Mouse (Mus musculus) C2C12 (cell line): ENCODE measurements around the gene Cdk17.

Experiments
- MYOD1 ChIP-seq: IDR thresholded peaks from one replicate; pipeline ENCODE4 v1.6.1; 2011; ENCODE audit warnings: low read depth; ENCODE audit not compliant: control insufficient read depth, insufficient read length
- MYOG ChIP-seq: IDR thresholded peaks from one replicate; pipeline ENCODE4 v1.6.1; 2011; ENCODE audit not compliant: control insufficient read depth, insufficient read length; ENCODE audit errors: extremely low read depth
- USF1 ChIP-seq: IDR thresholded peaks from one replicate; pipeline ENCODE4 v1.6.1; 2011; ENCODE audit warnings: low read depth, mild to moderate bottlenecking, control low read depth, moderate library complexity

DNA sequence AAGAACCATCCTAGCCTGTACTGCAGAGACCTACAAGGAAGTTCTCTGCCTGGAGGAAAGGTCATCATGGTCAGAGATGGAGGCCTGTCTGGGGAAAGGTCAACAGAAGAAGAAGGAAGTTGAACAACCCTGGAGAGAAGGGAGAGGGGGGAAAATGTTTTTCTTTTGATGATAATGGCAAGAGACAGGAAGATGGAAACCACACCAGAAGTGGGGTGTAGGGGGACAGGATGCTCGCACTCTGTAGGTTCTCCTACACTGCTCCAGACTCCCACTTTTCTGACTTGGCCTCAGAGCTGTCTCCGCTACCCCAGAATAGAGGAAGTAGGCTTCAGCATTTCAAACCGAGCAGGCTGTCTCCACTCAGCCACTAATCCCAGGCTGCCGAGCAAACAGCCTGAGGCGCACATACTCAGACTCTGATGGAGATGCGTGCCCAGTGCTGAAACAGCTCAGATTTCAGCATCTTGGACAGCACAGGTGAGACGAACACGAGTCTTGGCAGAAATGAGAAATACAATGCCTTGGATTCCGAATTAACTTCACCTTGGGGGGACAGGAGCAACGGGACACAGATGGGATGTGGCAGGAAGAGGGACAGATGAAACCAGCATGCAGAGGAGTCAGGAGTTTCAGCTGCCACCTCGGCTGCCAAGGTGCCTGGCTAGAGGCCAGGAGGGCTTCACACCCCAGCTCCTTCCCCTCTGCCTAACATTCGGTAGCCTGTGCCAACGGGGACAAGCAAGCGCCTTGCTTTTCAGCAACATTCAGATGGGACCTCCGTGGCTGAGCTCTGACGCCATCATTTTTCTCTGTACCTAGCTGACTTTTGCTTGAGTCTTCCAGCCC is 100.7 kb downstream of the Cdk17 start:
- TF ChIP-seq USF1 = no peak
- TF ChIP-seq MYOD1 = no peak
- no peak for TF ChIP-seq MYOG
